Mouse (Mus musculus): ENCODE results near the gene Defb33. TPM values are rescaled to one million over a fixed set of nuclear protein-coding genes. Genes with fewer than 3 reads are reported as not detected.

Defb33 gene
- polyA plus RNA-seq, 1 experiment from 2014 or later, result not detected

Other genes starting within 250 kb of the Defb33 start
- gene Gm15056, start 10.0 kb downstream of the Defb33 start, polyA plus RNA-seq (2015; fragmentation: Nextera tagmentation; extraction: Ambion mirVana), result not detected in 2 replicates
- not detected in 2 replicates for gene Gm6040, start 29.4 kb downstream of the Defb33 start, polyA plus RNA-seq (2015; fragmentation: Nextera tagmentation; extraction: Ambion mirVana)
- gene AY761185, start 52.0 kb downstream of the Defb33 start, polyA plus RNA-seq (2015; fragmentation: Nextera tagmentation; extraction: Ambion mirVana), result not detected in 2 replicates
- gene Defa21, start 132.9 kb downstream of the Defb33 start, polyA plus RNA-seq (2015; fragmentation: Nextera tagmentation; extraction: Ambion mirVana), result 0.55 TPM in 1 of 2 replicates, not detected in the other
- gene Defa23, start 162.4 kb downstream of the Defb33 start, polyA plus RNA-seq (2015; fragmentation: Nextera tagmentation; extraction: Ambion mirVana), result 0.68 TPM in 1 of 2 replicates, not detected in the other
- not detected in 2 replicates for gene Defa35, start 172.4 kb downstream of the Defb33 start, polyA plus RNA-seq (2015; fragmentation: Nextera tagmentation; extraction: Ambion mirVana)
- gene Defa25, start 191.8 kb downstream of the Defb33 start, polyA plus RNA-seq (2015; fragmentation: Nextera tagmentation; extraction: Ambion mirVana), result not detected in 2 replicates
- not detected in 2 replicates for gene Gm14851, start 203.4 kb downstream of the Defb33 start, polyA plus RNA-seq (2015; fragmentation: Nextera tagmentation; extraction: Ambion mirVana)
- gene Defa30, start 242.0 kb downstream of the Defb33 start, polyA plus RNA-seq (2015; fragmentation: Nextera tagmentation; extraction: Ambion mirVana), result 0.71 TPM in 1 of 2 replicates, not detected in the other